13 mouse cellular contexts compared by ENCODE assay signal in genomic region chr16:77893690-77894089, GRCm38 (mm10).
DNase-seq lines count a peak whose midpoint lies in the region; ATAC-seq lines count a peak whose summit lies in the region.
"Had no signal": no experiment of that assay in that cellular context is flagged by ENCODE, and none has a peak within 500 bp of the region (broad histone marks: within the 10 kb centered on the region; RNA-seq: fewer than 3 reads in every experiment).

No protein-coding gene starts in this region.

- H3K4me2 ChIP-seq in hindbrain, embryonic 16.5 days (ENCODE audit: low read length): no peak overlapping the region
- no peak overlapping the region for H3K4me2 ChIP-seq in neural tube, embryonic 13.5 days
- H3K4me2 ChIP-seq: liver, embryonic 11.5 days; lung, embryonic 15.5 days had no signal

- no peaks in the 10 kb centered on the region for H3K27me3 ChIP-seq in hindbrain, embryonic 16.5 days (replicated peaks; ENCODE audit: control insufficient read depth, insufficient read depth, low read length)
- H3K27me3 ChIP-seq in neural tube, embryonic 13.5 days: no peaks in the 10 kb centered on the region
- H3K27me3 ChIP-seq: lung, embryonic 15.5 days had no signal

- no peak overlapping the region for H3K9ac ChIP-seq in hindbrain, embryonic 16.5 days (ENCODE audit: low read depth, low read length)
- H3K9ac ChIP-seq in neural tube, embryonic 13.5 days: no peak overlapping the region
- H3K9ac ChIP-seq: lung, embryonic 15.5 days had no signal

- intact Hi-C loops in left cerebral cortex, postnatal 4 days (cut with DNase I): no loop called here
- intact Hi-C loops in left cerebral cortex, postnatal 36 days (cut with DNase I): no loop called here

- no peaks in the 10 kb centered on the region for H3K36me3 ChIP-seq in hindbrain, embryonic 16.5 days (ENCODE audit: control insufficient read depth, insufficient read depth, low read length)
- no peaks in the 10 kb centered on the region for H3K36me3 ChIP-seq in neural tube, embryonic 13.5 days
- H3K36me3 ChIP-seq: lung, embryonic 15.5 days had no signal

- ATAC-seq in hindbrain, embryonic 16.5 days: peak; percentile 63; the same call in 1 of the 2 replicates
- peak; percentile 86 for ATAC-seq in neural tube, embryonic 13.5 days (ENCODE audit: low read depth)
- ATAC-seq: CD4-positive, CD25-positive, alpha-beta regulatory T cell, adult 4 months; inflammation-experienced regulatory T-cells, adult 6 months had no signal

- H3K4me1 ChIP-seq in hindbrain, embryonic 16.5 days (ENCODE audit: control insufficient read depth, insufficient read depth, low read depth, low read length): no peaks in the 10 kb centered on the region
- peaks cover 9% of the 10 kb centered on the region for H3K4me1 ChIP-seq in neural tube, embryonic 13.5 days (replicated peaks)
- H3K4me1 ChIP-seq: lung, embryonic 15.5 days had no signal

- WGBS in hindbrain, embryonic 16.5 days: 10% methylated on average over 2 of the region's 2 CpGs
- 25% methylated on average over 2 of the region's 2 CpGs for WGBS in neural tube, embryonic 13.5 days

- H3K27ac ChIP-seq in hindbrain, embryonic 16.5 days (ENCODE audit: low read depth, low read length): no peak overlapping the region
- peak overlapping the region; percentile 73 for H3K27ac ChIP-seq in neural tube, embryonic 13.5 days (replicated peaks)
- H3K27ac ChIP-seq: lung, embryonic 15.5 days had no signal

- H3K9me3 ChIP-seq in hindbrain, embryonic 16.5 days (ENCODE audit: control insufficient read depth, low read length): no peaks in the 10 kb centered on the region
- no peaks in the 10 kb centered on the region for H3K9me3 ChIP-seq in neural tube, embryonic 13.5 days
- H3K9me3 ChIP-seq: lung, embryonic 15.5 days had no signal

- H3K4me3 ChIP-seq in hindbrain, embryonic 16.5 days (ENCODE audit: low read length): no peak overlapping the region
- no peak overlapping the region for H3K4me3 ChIP-seq in neural tube, embryonic 13.5 days
- H3K4me3 ChIP-seq: lung, embryonic 15.5 days had no signal

- DNase-seq in left cerebral cortex, postnatal 4 days: peak; percentile 32
- DNase-seq in left cerebral cortex, postnatal 36 days (ENCODE audit: low spot score in 2 of 2): no peak
- peak; percentile 36 for DNase-seq in fat pad, adult 2 months (ENCODE audit: extremely low read depth, low read depth, low spot score)
- no peak for DNase-seq in ovary, adult 18-20 months (ENCODE audit: low spot score)
- no peak for DNase-seq in adrenal gland, adult 2 months
- no peak for DNase-seq in lung, postnatal 14 days
- DNase-seq: right cerebral cortex, postnatal 4 days had no signal

Comparison
In these comparisons a context has a peak if more than half of its experiments do, and no peak if none do; other contexts are left out.
1. DNase-seq: peak in left cerebral cortex, postnatal 4 days (single experiment) and fat pad, adult 2 months (single experiment); none in left cerebral cortex, postnatal 36 days (0 of 2), ovary, adult 18-20 months (single experiment), adrenal gland, adult 2 months (single experiment) and lung, postnatal 14 days (single experiment).